Mouse (Mus musculus) stomach, postnatal 0 days (tissue): ENCODE measurements around the gene Megf11. TPM values are rescaled to one million over a fixed set of nuclear protein-coding genes. Genes with fewer than 3 reads are reported as not detected.

ENCODE experiments used
- ATAC-seq: fragments of 200-750 bp; cut with Nextera tagmentation; 2 replicates; pipeline ENCODE4 v1.8.0; 2017; ENCODE audit not compliant: low FRiP score, low TSS enrichment
- DNase-seq: peaks from one replicate; pipeline ENCODE4 v3.0.0-alpha.2; 2016; ENCODE audit warnings: low spot score
- H3K27ac ChIP-seq: fragments of 300-500 bp; sonication (generic); replicated peaks from 2 replicates; pipeline ENCODE4 v1.5.1; 2014; ENCODE audit warnings: mild to moderate bottlenecking, control low read depth
- H3K27me3 ChIP-seq: fragments of 300-500 bp; sonication (generic); 2 replicates; pipeline ENCODE4 v1.6.1; 2014; ENCODE audit warnings: low read length; ENCODE audit not compliant: control insufficient read depth, insufficient read depth
- H3K36me3 ChIP-seq: fragments of 300-500 bp; sonication (generic); 2 replicates; pipeline ENCODE4 v1.6.1; 2014; ENCODE audit warnings: low read length, mixed read lengths; ENCODE audit not compliant: control insufficient read depth, insufficient read depth
- H3K4me1 ChIP-seq: fragments of 300-500 bp; sonication (generic); replicated peaks from 2 replicates; pipeline ENCODE4 v1.6.1; 2014; ENCODE audit warnings: antibody characterized with exemption; ENCODE audit not compliant: control insufficient read depth, insufficient read depth
- H3K4me2 ChIP-seq: fragments of 300-500 bp; sonication (generic); replicated peaks from 2 replicates; pipeline ENCODE4 v1.6.1; 2014; ENCODE audit warnings: low read depth, mild to moderate bottlenecking, control low read depth, moderate library complexity
- H3K4me3 ChIP-seq: fragments of 300-500 bp; sonication (generic); 2 replicates; pipeline ENCODE4 v1.5.1; 2014; ENCODE audit warnings: low read depth, low read length, control low read depth
- H3K9ac ChIP-seq: fragments of 300-500 bp; sonication (generic); 2 replicates; pipeline ENCODE4 v1.6.1; 2014; ENCODE audit warnings: mild to moderate bottlenecking, low read length, control low read depth, mixed read lengths
- H3K9me3 ChIP-seq: fragments of 300-500 bp; sonication (generic); 2 replicates; pipeline ENCODE4 v1.6.1; 2016; ENCODE audit warnings: low read length; ENCODE audit not compliant: control insufficient read depth
- CTCF ChIP-seq: IDR thresholded peaks from 2 replicates; pipeline ENCODE4 v1.5.1; 2016; ENCODE audit warnings: antibody characterized with exemption, low read depth, mild to moderate bottlenecking, moderate library complexity
- EP300 ChIP-seq: optimal IDR thresholded peaks from 2 replicates; pipeline ENCODE3; 2016; ENCODE audit warnings: antibody characterized with exemption
- WGBS: fragments of 180-500 bp; shearing (Covaris S2); extraction: QIAGEN DNeasy Blood & Tissue Kit; methylation state at CpG from one replicate; pipeline ENCODE4 v1.1.7; 2014; 5-methylcytosine and 5-hydroxymethylcytosine counted together
- polyA plus RNA-seq: library from polyadenylated mRNA; unstranded; fragments of >200 nt; fragmentation: Nextera tagmentation; extraction: Ambion mirVana; gene quantifications from 2 replicates; pipeline ENCODE4 v1.2.1, GENCODE M21; 2015

Megf11 gene
- polyA plus RNA-seq, 1 experiment from 2014 or later, result 0.46 TPM

DNA sequence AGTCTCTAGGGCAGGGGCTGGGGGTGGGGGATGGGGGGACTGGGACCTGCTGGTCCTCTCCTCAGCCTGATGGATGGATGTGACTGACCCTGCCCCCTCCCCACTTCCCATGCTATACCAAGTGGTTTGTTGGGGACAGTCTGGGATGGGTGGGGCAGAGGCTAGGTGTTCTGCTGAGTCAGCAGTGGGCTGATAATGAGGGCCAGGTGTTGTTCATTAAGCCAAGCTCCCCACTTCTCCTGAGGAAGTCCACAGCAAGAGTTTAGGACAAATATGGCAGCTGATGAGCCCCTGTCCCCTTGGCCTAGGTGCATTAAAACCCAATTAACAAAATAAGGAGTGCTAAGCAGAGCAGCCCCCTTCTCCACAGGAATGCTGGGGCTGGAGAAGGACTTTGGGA lies 190.2 kb downstream of the Megf11 start:
- no peak overlapping the region for H3K9ac ChIP-seq
- no peak overlapping the region for H3K27ac ChIP-seq
- DNase-seq, result no peak
- ATAC-seq, result no peak
- no peaks in the 10 kb centered on the region for H3K36me3 ChIP-seq
- H3K4me2 ChIP-seq, result no peak overlapping the region
- H3K27me3 ChIP-seq, result no peaks in the 10 kb centered on the region
- H3K4me3 ChIP-seq, result no peak overlapping the region
- no peaks in the 10 kb centered on the region for H3K9me3 ChIP-seq
- TF ChIP-seq CTCF (no peak), EP300 (no peak)
- no peaks in the 10 kb centered on the region for H3K4me1 ChIP-seq

DNA sequence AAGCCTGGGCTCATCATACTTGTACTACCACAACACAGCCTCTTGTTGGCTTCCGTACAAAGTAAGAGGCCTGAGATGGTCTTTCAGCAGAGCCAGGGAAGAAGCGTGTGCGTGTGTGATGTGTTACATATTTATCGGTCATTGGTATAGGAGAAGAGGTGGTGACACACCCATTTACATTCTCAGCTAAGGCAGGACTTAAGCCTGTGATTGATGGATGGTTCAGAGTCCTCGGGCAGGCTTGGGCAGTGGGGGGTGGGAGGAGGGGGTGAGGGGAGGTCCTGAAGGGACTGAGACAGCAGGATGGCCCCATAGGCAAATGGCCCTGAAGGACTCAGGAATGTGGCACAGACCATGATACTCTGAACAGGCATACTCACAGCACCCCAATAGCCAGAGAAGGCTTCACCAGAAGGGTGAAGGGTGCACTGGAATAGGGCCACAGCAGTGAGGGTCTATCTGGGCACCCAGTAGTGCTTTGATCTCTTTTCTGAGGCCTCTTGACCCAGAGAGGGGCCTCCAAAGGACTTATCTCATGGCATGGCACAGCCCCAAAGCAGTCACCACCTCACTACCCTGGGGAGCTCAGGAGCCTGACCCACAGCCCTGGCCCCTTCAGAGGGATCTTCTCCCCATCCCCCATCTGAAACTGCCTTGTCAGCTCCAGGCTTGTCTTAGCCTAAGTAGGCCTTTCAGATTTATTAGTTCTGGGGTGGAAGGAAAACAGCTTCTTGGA lies 190.9 kb downstream of the Megf11 start:
- no peak overlapping the region for H3K27ac ChIP-seq
- no peak overlapping the region for H3K9ac ChIP-seq
- H3K4me2 ChIP-seq, result no peak overlapping the region

DNA sequence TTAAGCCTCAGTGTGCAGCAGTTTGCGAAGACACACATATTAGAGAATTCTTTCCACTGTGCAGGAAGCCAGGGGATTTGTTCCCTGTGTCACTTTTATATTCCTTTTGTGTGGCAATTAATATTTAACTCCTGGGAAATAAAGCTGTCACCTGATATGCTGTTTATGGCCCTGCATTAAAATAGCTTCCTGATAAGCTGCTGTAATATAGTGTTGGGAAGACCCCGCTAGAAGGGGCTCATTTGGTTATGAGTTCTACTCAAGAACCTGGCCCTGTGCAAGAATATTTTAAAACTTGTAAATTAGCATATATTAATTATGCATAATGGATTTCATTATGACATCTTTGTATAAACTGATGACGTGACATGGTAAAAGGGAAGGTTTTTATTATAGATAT lies 191.7 kb downstream of the Megf11 start:
- Histone ChIP-seq H3K4me2 (no peak overlapping the region), H3K27ac (no peak overlapping the region), H3K4me1 (no peaks in the 10 kb centered on the region), H3K4me3 (no peak overlapping the region), H3K36me3 (no peaks in the 10 kb centered on the region), H3K27me3 (no peaks in the 10 kb centered on the region), H3K9ac (no peak overlapping the region), H3K9me3 (no peaks in the 10 kb centered on the region)
- WGBS, result 71% methylated on average over 3 of the region's 3 CpGs
- DNase-seq (no peak), ATAC-seq (no peak)
- TF ChIP-seq CTCF, result no peak

More for the DNA sequence above, 190.9 kb downstream of the Megf11 start:
- ATAC-seq (no peak), DNase-seq (no peak)
- Histone ChIP-seq H3K4me1 (no peaks in the 10 kb centered on the region), H3K4me3 (no peak overlapping the region), H3K9me3 (no peaks in the 10 kb centered on the region), H3K36me3 (no peaks in the 10 kb centered on the region), H3K27me3 (no peaks in the 10 kb centered on the region)
- no peak for TF ChIP-seq CTCF
- no peak for TF ChIP-seq EP300
- 45% methylated on average over 5 of the region's 5 CpGs for WGBS

DNA sequence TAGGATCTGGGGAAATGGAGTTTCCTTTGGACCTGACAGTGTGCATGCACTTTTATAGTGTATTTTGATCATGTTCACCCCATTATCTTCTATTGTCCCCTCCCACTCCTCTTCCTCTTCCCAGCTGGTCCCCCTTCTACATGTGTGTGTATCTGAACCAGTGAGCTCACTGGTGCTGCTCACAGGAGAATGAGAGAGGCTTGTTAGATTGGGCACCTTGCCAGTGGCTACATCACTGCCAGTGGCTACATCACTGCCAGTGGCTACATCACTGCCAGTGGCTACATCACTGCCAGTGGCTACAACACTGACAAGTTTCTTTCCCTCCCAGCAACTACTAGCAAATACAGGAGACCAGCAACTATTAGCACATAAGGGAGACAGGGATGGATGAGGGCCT lies 192.6 kb downstream of the Megf11 start:
- no peak for TF ChIP-seq CTCF
- no peak for TF ChIP-seq EP300

DNA sequence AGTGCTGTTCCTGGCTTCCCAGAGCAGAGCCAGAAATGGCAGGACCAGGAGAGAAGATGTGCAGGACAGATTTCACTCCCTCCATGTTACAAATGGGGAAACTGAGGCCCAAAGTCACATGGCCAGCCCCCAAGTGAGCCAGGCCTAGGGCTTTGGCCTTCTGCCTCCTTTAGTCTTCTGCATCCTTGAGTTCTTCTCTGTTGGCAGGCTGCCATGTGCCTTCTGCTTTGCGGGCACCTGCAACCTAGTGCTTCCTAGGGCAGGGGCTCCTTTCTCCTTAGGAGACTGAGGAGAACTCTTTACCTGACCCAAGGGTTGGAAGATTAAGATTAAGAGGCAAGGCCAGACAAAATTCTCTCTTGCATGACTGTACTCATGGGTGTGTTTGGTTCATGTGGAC lies 193.9 kb downstream of the Megf11 start:
- Histone ChIP-seq H3K9me3 (no peaks in the 10 kb centered on the region), H3K4me2 (no peak overlapping the region), H3K27ac (no peak overlapping the region), H3K36me3 (no peaks in the 10 kb centered on the region), H3K4me1 (no peaks in the 10 kb centered on the region), H3K4me3 (no peak overlapping the region), H3K27me3 (no peaks in the 10 kb centered on the region), H3K9ac (no peak overlapping the region)
- no peak for ATAC-seq
- WGBS, result 75% methylated on average over 1 of the region's 1 CpGs
- no peak for DNase-seq
- TF ChIP-seq EP300 (no peak), CTCF (no peak)

More for the DNA sequence above, 192.6 kb downstream of the Megf11 start:
- no peak overlapping the region for H3K9ac ChIP-seq
- no peak overlapping the region for H3K4me2 ChIP-seq
- H3K4me1 ChIP-seq, result no peaks in the 10 kb centered on the region
- no peaks in the 10 kb centered on the region for H3K27me3 ChIP-seq
- H3K36me3 ChIP-seq, result no peaks in the 10 kb centered on the region
- no peak for ATAC-seq
- H3K9me3 ChIP-seq, result no peaks in the 10 kb centered on the region
- no peak overlapping the region for H3K27ac ChIP-seq
- no peak for DNase-seq
- no peak overlapping the region for H3K4me3 ChIP-seq

DNA sequence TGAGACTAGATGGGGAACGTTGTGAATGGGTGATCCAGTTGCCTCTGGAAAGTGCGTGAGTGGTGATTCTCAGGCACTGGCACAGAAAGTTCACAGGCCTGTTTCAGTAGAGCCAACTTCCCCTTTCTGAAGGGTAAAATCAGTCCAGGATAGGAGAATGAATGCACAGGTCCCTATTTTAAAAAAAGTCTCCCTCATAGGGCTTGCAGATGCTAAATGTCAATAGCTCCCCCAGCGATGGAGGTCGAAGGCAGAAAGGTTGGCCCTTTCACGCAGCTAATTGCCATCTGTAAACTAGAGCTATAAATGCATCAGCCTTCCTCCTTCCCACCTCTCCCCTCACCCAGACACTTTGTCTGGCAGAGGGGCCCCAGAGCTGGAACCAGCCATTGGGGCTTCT lies 200.9 kb downstream of the Megf11 start:
- Histone ChIP-seq H3K27ac (no peak overlapping the region), H3K9me3 (no peaks in the 10 kb centered on the region), H3K4me3 (no peak overlapping the region), H3K36me3 (no peaks in the 10 kb centered on the region), H3K27me3 (no peaks in the 10 kb centered on the region), H3K4me1 (no peaks in the 10 kb centered on the region), H3K4me2 (no peak overlapping the region), H3K9ac (no peak overlapping the region)
- ATAC-seq (no peak), DNase-seq (no peak)
- 57% methylated on average over 5 of the region's 5 CpGs for WGBS
- TF ChIP-seq EP300 (no peak), CTCF (no peak)
